Mouse (Mus musculus) c-Kit-positive CD71-positive TER-119-positive erythroid progenitor cells, embryonic 14.5 days (primary cell): ENCODE data around the gene Zswim2.
"Not testable (repeated sequence)": the region's sequence is repeated elsewhere in the genome, so short reads cannot be mapped to it uniquely, and the experiment has no call there.

Experiments used
- DNase-seq: peaks from one replicate; pipeline ENCODE4 v3.0.0-alpha.2; 2013; ENCODE audit warnings: low spot score

Zswim2 gene

DNA sequence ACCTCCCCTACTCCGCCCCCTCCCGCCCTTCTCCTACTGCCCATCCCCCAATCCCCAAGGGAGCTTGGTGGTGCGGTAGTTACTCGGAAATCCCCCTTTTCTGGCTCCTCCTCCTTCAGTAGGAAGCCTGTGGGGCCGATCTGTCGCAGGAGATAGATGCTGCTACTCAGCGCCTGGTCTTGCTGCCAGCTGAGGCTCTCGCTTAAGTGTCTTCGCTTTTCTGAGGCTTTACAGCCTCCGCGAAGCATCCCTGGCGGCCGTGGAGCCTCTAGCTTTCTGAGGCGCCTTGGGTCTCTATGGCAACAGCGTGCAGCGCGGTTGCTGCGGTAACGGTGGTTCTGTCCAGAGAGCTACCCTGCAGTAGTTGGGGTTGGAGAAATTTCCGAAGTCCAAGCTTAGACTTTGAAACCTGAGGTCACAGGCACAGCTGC is at the start of gene Zswim2:
Zswim2 (minus strand) TSS at position 298 of the 431 bp plus-strand sequence.
- no peak for DNase-seq

DNA sequence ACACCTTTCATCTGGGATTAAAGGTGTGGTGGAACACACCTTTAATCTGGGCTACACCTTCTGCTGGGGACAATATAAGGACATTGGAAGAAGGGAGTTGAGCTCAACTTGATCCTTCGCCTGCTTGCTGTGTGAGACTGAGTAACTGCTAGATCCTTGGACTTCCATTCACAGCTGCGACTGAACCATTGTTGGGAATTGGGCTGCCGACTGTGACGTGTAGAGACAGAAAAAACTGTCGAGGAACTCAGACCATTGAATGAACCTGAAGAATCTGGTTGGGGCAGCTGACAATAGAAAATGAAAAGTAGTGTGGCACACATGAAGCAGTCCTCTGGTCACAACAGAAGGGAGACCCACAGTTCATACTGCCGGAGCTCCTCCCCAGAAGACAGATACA is 49.2 kb upstream of the Zswim2 start, which contains the start of gene Gm13691:
Gm13691 (plus strand) TSS at position 301 of the 400 bp plus-strand sequence.
- not testable (repeated sequence) for DNase-seq

DNA sequence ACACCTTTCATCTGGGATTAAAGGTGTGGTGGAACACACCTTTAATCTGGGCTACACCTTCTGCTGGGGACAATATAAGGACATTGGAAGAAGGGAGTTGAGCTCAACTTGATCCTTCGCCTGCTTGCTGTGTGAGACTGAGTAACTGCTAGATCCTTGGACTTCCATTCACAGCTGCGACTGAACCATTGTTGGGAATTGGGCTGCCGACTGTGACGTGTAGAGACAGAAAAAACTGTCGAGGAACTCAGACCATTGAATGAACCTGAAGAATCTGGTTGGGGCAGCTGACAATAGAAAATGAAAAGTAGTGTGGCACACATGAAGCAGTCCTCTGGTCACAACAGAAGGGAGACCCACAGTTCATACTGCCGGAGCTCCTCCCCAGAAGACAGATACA is 43.4 kb upstream of the Zswim2 start, which contains the start of gene Gm13697:
Gm13697 (plus strand) TSS at position 301 of the 400 bp plus-strand sequence.
- DNase-seq, result not testable (repeated sequence)

DNA sequence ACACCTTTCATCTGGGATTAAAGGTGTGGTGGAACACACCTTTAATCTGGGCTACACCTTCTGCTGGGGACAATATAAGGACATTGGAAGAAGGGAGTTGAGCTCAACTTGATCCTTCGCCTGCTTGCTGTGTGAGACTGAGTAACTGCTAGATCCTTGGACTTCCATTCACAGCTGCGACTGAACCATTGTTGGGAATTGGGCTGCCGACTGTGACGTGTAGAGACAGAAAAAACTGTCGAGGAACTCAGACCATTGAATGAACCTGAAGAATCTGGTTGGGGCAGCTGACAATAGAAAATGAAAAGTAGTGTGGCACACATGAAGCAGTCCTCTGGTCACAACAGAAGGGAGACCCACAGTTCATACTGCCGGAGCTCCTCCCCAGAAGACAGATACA is 37.6 kb upstream of the Zswim2 start, which contains the start of gene Gm13694:
Gm13694 (plus strand) TSS at position 301 of the 400 bp plus-strand sequence.
- DNase-seq, result not testable (repeated sequence)

DNA sequence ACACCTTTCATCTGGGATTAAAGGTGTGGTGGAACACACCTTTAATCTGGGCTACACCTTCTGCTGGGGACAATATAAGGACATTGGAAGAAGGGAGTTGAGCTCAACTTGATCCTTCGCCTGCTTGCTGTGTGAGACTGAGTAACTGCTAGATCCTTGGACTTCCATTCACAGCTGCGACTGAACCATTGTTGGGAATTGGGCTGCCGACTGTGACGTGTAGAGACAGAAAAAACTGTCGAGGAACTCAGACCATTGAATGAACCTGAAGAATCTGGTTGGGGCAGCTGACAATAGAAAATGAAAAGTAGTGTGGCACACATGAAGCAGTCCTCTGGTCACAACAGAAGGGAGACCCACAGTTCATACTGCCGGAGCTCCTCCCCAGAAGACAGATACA is 31.8 kb upstream of the Zswim2 start, which contains the start of gene Gm13696:
Gm13696 (plus strand) TSS at position 301 of the 400 bp plus-strand sequence.
- DNase-seq, result not testable (repeated sequence)

DNA sequence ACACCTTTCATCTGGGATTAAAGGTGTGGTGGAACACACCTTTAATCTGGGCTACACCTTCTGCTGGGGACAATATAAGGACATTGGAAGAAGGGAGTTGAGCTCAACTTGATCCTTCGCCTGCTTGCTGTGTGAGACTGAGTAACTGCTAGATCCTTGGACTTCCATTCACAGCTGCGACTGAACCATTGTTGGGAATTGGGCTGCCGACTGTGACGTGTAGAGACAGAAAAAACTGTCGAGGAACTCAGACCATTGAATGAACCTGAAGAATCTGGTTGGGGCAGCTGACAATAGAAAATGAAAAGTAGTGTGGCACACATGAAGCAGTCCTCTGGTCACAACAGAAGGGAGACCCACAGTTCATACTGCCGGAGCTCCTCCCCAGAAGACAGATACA is 26.0 kb upstream of the Zswim2 start, which contains the start of gene Gm13695:
Gm13695 (plus strand) TSS at position 301 of the 400 bp plus-strand sequence.
- not testable (repeated sequence) for DNase-seq

DNA sequence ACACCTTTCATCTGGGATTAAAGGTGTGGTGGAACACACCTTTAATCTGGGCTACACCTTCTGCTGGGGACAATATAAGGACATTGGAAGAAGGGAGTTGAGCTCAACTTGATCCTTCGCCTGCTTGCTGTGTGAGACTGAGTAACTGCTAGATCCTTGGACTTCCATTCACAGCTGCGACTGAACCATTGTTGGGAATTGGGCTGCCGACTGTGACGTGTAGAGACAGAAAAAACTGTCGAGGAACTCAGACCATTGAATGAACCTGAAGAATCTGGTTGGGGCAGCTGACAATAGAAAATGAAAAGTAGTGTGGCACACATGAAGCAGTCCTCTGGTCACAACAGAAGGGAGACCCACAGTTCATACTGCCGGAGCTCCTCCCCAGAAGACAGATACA is 20.2 kb upstream of the Zswim2 start, which contains the start of gene Gm13693:
Gm13693 (plus strand) TSS at position 301 of the 400 bp plus-strand sequence.
- DNase-seq, result not testable (repeated sequence)

DNA sequence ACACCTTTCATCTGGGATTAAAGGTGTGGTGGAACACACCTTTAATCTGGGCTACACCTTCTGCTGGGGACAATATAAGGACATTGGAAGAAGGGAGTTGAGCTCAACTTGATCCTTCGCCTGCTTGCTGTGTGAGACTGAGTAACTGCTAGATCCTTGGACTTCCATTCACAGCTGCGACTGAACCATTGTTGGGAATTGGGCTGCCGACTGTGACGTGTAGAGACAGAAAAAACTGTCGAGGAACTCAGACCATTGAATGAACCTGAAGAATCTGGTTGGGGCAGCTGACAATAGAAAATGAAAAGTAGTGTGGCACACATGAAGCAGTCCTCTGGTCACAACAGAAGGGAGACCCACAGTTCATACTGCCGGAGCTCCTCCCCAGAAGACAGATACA is 14.4 kb upstream of the Zswim2 start, which contains the start of gene Gm13698:
Gm13698 (plus strand) TSS at position 301 of the 400 bp plus-strand sequence.
- not testable (repeated sequence) for DNase-seq

DNA sequence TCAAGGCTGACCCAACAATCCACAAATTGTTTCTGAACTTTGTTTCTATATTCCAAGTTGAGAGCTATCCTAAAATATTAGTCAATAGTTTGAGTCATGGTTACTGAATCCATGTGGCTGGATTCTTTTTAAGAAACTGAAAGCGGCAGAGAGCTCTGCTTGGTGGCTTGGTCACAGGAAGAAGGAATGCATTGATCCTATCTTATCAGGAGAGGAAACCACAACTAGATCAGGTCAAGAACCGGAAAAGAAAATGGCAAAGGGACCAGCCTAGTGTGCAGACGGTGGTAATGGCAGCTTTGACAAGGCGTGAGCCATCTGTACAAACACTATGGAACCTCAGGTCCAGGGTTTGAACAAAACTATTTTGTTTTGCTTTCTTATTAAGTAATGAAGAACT is 764 bp upstream of the Zswim2 start:
- no peak for DNase-seq

DNA sequence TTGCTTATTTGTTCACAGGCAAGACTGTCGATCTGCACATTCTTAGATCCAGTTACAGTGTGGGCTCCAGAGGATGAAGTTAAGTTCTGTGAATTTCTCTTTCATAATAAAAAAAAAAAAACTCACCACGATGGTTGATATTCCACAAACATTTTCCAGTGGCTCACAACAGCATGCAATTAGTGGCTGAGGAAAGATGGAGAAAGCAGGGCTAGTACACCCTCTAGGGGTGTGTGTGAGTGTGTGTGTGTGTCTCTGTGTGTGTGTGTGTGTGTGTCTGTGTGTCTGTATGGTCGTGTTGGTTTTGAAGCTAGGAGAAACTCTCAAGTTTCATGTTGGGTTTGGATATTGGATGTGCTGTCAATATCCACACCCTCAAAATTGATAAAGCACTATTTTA is 350 bp upstream of the Zswim2 start:
- DNase-seq, result no peak

DNA sequence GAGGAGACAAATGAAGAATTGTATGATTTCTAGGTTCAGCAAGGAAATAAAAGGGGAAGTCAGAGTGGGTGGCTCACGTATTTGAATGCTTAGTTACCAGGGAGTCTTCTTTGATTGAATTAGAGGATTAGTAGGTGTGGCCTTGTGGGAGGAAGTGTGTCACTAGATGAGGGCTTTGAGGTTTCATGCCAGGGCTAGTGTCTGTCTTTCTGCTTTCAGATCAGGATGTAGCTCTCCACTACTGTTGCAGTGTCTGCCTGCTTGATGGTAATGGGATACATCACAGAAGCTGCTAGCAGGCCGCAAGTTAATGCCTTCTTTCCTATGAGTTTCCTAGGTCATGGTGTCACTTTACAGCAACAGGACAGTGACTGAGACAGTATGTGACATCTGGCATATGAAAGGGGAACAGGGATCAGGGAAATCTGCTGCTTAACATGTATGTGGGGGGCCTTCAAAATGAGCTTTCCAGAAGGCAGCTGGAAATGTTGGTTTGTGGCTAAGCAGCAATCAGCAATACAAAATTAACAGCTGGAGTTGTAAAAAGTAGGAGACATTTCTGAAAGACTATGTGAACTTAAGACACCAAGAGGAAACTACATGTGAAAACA is 11.4 kb downstream of the Zswim2 start:
- no peak for DNase-seq

DNA sequence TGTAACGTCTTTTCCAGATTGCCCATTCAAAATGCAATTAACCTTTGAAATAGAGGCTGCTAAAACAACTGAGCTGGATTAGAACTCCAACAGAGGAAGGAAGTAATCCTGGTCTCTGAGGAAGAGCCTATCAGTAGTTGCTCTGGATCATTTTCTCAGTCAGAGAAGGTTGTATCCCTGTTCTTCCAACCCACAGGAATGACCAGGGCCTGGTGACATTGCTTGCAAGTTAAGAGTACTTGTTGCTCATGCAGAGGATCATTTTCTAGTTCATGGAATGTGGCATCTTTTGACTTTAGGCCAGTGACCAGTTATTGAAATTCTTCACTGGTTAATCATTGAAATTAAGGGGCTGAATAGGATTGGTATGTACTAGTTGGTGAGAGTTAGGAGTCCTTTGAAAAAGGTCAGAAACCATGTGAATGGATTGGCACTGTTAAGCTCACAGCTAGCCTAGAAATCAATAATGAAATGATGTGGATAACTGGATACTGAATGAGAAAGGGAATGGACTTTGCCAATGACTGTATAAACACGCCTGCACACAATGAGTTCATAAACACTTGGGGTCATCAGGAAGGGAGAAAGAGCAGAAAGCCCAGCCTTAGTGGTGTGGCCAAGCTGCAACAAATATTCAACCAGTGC is 39.0 kb downstream of the Zswim2 start:
- no peak for DNase-seq

DNA sequence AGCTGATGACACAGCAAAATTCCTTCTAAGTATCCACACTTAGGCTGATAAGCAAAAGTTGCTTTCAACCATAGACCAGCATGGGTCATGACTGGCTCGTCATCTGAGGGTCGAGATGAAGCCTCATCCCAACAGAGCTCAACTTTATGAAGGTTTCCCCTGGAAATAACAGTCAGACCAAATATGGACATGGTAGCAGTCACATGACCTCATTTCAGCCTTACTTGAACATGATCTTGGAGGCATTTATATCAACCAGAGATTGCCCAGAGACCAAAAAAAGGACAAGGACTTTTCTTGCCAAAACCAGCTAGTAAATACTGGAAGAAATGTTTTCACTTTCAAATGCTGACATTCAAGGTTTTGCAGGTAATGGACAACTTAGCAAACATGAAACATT is 47.3 kb downstream of the Zswim2 start:
- no peak for DNase-seq

DNA sequence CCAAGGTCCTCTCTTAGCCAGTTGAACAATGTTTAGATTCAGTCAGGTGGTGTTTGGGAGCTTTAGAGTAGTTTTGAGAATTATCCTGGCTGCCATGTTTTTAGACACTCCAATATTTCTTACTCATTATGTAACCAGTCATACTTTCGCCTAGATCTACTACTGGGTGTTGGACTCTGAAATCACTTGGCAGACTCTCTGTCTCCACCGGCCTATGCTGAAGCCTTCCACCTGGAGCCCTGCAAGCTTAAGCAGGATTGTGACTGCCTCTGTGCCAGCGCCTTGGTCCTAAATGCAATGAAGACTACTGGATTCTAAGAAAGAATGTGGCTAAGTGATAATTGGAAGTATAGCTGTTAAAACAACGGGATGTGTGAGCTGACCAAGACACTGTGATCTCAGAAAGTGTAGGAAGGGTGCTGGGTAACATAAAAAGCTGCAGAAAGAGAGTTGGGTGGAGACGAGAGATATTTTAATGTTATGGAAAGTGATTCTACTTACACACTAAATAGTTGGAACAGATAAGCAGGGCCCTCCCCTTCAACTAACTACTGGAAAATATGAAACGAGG is 57.1 kb downstream of the Zswim2 start:
- no peak for DNase-seq
